Mouse (Mus musculus) MEL-GATA-1-ER (cell line): ENCODE results near the gene Shox2.
A peak's percentile ranks its signal among the peaks of the same experiment; 100 is the strongest.

Source experiments
- DNase-seq: peaks from one replicate; pipeline ENCODE4 v3.0.0-alpha.2; 2012; ENCODE audit warnings: low read depth; ENCODE audit errors: extremely low read depth

The Shox2 gene

GRCm38 (mm10) chr3:66964884-66965283, 16.7 kb downstream of the Shox2 start:
- DNase-seq: no peak

GRCm38 (mm10) chr3:66959972-66960371, 21.6 kb downstream of the Shox2 start:
- DNase-seq: peak; percentile 39

GRCm38 (mm10) chr3:66955126-66955525, 26.4 kb downstream of the Shox2 start:
- no peak for DNase-seq

- DNase-seq: no peak
Measured at GRCm38 (mm10) chr3:66939675-66940074, 41.9 kb downstream of the Shox2 start.

- DNase-seq: no peak
Measured at GRCm38 (mm10) chr3:66922436-66922835, 59.1 kb downstream of the Shox2 start.
